Comparison of ENCODE assay signal across 9 mouse cellular contexts in genomic region chr4:133969114-133969770, GRCm38 (mm10). TPM values are rescaled to one million over a fixed set of nuclear protein-coding genes. Genes with fewer than 3 reads are reported as not detected.
A peak's percentile ranks its signal among the peaks of the same experiment; 100 is the strongest.
DNase-seq lines count a peak whose midpoint lies in the region; ATAC-seq lines count a peak whose summit lies in the region.
"Had no signal": no experiment of that assay in that cellular context is flagged by ENCODE, and none has a peak within 500 bp of the region (broad histone marks: within the 10 kb centered on the region; RNA-seq: fewer than 3 reads in every experiment).

No protein-coding gene starts in this region.

- intact Hi-C loops in gastrocnemius, postnatal 36 days (cut with DNase I): no loop called here

- 0 out of 2 replicates have a peak overlapping the region, but pooled peaks have one; percentile 7 for H3K27ac ChIP-seq in intestine, embryonic 15.5 days
- H3K27ac ChIP-seq in neural tube, embryonic 14.5 days (ENCODE audit: low read depth, low read length): peak overlapping the region; percentile 99

- no peaks in the 10 kb centered on the region for H3K9me3 ChIP-seq in intestine, embryonic 15.5 days
- no peaks in the 10 kb centered on the region for H3K9me3 ChIP-seq in neural tube, embryonic 14.5 days (ENCODE audit: control insufficient read depth, low read length)

- ATAC-seq in intestine, embryonic 15.5 days: no peak
- 0 out of 2 replicates have a peak, but pooled peaks have one; percentile 13 for ATAC-seq in neural tube, embryonic 14.5 days (ENCODE audit: low read depth)
- ATAC-seq in frontal cortex, adult (ENCODE audit: low TSS enrichment): no peak

- peak; percentile 15 to 38 for DNase-seq in layer of hippocampus, postnatal 10 days (ENCODE audit: low spot score in 2 of 2)
- no peak for DNase-seq in layer of hippocampus, adult 8-10 months (ENCODE audit: low spot score in 2 of 2)
- peak; percentile 18 to 20 for DNase-seq in cerebellum, postnatal 25 days
- DNase-seq in urinary bladder, postnatal 14 days (ENCODE audit: low spot score): no peak
- no peak for DNase-seq in gastrocnemius, postnatal 36 days

- peak overlapping the region; percentile 97 for H3K4me2 ChIP-seq in intestine, embryonic 15.5 days (replicated peaks)
- peak overlapping the region; percentile 98; the same call in 1 of the 2 replicates for H3K4me2 ChIP-seq in neural tube, embryonic 14.5 days (ENCODE audit: low read depth, low read length)

- peaks cover 20% of the 10 kb centered on the region for H3K4me1 ChIP-seq in intestine, embryonic 15.5 days (replicated peaks)
- peaks cover 34% of the 10 kb centered on the region for H3K4me1 ChIP-seq in neural tube, embryonic 14.5 days (ENCODE audit: control insufficient read depth, insufficient read depth, low read length)

- 0 out of 2 replicates have a peak overlapping the region, but pooled peaks have one; percentile 87 for H3K9ac ChIP-seq in intestine, embryonic 15.5 days
- H3K9ac ChIP-seq in neural tube, embryonic 14.5 days (replicated peaks; ENCODE audit: low read depth, low read length): peak overlapping the region; percentile 93

- WGBS in intestine, embryonic 15.5 days: 54% methylated on average over 8 of the region's 8 CpGs
- WGBS in neural tube, embryonic 14.5 days: 25% methylated on average over 8 of the region's 8 CpGs

- H3K27me3 ChIP-seq in intestine, embryonic 15.5 days (replicated peaks): no peaks in the 10 kb centered on the region
- H3K27me3 ChIP-seq in neural tube, embryonic 14.5 days (ENCODE audit: control insufficient read depth, insufficient read depth, low read length): no peaks in the 10 kb centered on the region

- H3K4me3 ChIP-seq in intestine, embryonic 15.5 days (replicated peaks): no peak overlapping the region; the same call in 1 of the 2 replicates
- H3K4me3 ChIP-seq in neural tube, embryonic 14.5 days (ENCODE audit: low read depth, low read length): peak overlapping the region; percentile 70; the same call in 1 of the 2 replicates

- H3K36me3 ChIP-seq in intestine, embryonic 15.5 days: peaks cover 19% of the 10 kb centered on the region
- H3K36me3 ChIP-seq in neural tube, embryonic 14.5 days (ENCODE audit: control insufficient read depth, insufficient read depth, low read length): peaks cover 14% of the 10 kb centered on the region

RNA-seq across cellular contexts. Expression of gene Hmgn2, which starts 0.8 kb away (rescaled TPM):
- 100 to 1,000 TPM; 199 to 225 TPM for total RNA-seq in layer of hippocampus, postnatal 10 days (2021)
- total RNA-seq in layer of hippocampus, adult 8-10 months (2022): 100 to 1,000 TPM in 3 of 4 experiments, 10 to 100 TPM in 1; 90.0 to 132 (median 110) TPM
- 1,763 and 2,086 TPM in 2 replicates for polyA plus RNA-seq in intestine, embryonic 15.5 days (2015; fragmentation: Nextera tagmentation; extraction: Ambion mirVana)
- 1,100 and 1,186 TPM in 2 replicates for polyA plus RNA-seq in neural tube, embryonic 14.5 days (2014; fragmentation: Nextera tagmentation; extraction: Ambion mirVana)
- 10 to 100 TPM; 31.8 to 54.4 TPM for total RNA-seq in gastrocnemius, postnatal 36 days (2021)

RNA-seq across cellular contexts. Expression of gene Dhdds, which starts 31.5 kb away (rescaled TPM):
- total RNA-seq in layer of hippocampus, postnatal 10 days (2021): 10 to 100 TPM; 57.3 to 58.6 TPM
- total RNA-seq in layer of hippocampus, adult 8-10 months (2022): 10 to 100 TPM; 63.0 to 67.7 (median 66.5) TPM
- 40.3 and 41.9 TPM in 2 replicates for polyA plus RNA-seq in intestine, embryonic 15.5 days (2015; fragmentation: Nextera tagmentation; extraction: Ambion mirVana)
- polyA plus RNA-seq in neural tube, embryonic 14.5 days (2014; fragmentation: Nextera tagmentation; extraction: Ambion mirVana): 48.8 and 48.9 TPM in 2 replicates
- 10 to 100 TPM; 10.5 to 10.9 TPM for total RNA-seq in gastrocnemius, postnatal 36 days (2021)

RNA-seq across cellular contexts. Expression of gene Lin28a, which starts 49.4 kb away (rescaled TPM):
- total RNA-seq in layer of hippocampus, postnatal 10 days (2021): not detected
- total RNA-seq in layer of hippocampus, adult 8-10 months (2022): not detected
- 0.05 and 0.10 TPM in 2 replicates for polyA plus RNA-seq in intestine, embryonic 15.5 days (2015; fragmentation: Nextera tagmentation; extraction: Ambion mirVana)
- 0.09 and 0.28 TPM in 2 replicates for polyA plus RNA-seq in neural tube, embryonic 14.5 days (2014; fragmentation: Nextera tagmentation; extraction: Ambion mirVana)
- 1 to 10 TPM in 1 of 2 experiments, under 1 TPM in 1; 0.28 to 1.1 TPM for total RNA-seq in gastrocnemius, postnatal 36 days (2021)
- polyA plus RNA-seq: large intestine, adult 2 months had no signal

Comparison
In these comparisons a context has a peak if more than half of its experiments do, and no peak if none do; other contexts are left out.
1. DNase-seq: peak in layer of hippocampus, postnatal 10 days (2 of 2) and cerebellum, postnatal 25 days (2 of 2); none in layer of hippocampus, adult 8-10 months (0 of 2), urinary bladder, postnatal 14 days (single experiment) and gastrocnemius, postnatal 36 days (0 of 2).
2. RNA of gene Dhdds, which starts 31.5 kb away (total RNA-seq): 63.0 to 67.7 TPM in layer of hippocampus, adult 8-10 months and 57.3 to 58.6 TPM in layer of hippocampus, postnatal 10 days; 10.5 to 10.9 TPM in gastrocnemius, postnatal 36 days; every median in the first group is over 4 times any median in the second.